Mouse (Mus musculus): ENCODE measurements around the gene Atp8a2.

DNA sequence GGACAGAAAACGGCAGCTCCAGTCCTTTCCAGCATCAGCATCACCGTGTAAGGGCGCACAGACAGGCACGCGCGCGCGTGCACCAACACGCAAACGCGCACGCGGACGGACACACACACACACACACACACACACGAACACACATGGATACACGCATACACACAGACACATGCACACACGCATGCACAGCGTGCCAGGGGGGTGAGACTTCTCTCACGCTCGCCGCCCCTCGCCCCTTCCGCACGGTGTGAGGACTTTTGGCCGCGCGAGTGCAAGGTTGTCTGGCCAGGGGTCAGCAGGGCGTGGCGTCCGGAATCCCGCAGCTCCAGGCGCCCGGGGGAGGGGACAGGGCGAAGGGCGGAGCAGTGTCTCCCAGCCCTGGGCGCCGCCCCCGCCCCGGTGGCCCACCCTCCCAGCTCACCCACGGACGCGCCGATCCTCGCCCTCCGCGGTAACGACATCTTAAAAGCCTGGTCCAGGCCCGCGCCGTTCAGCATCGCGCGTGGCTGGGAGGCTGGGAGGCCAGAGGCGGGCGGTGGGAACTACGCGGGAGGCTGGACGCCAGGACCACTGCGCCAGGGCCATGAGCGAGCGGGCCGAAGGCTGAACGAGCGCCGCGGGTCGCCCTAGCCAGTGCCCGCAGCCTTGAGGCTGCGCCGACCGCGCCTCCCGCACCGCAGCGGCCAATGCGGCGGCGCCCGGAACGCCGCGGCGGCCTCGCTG is 19.9 kb downstream of the Atp8a2 start:
- TF ChIP-seq EP300 (IDR thresholded peaks at IDR 0.05; ENCODE audit: insufficient read depth, low read depth, low read length): no peak
- no peak for TF ChIP-seq CTCF (IDR thresholded peaks at IDR 0.05)
